Mouse (Mus musculus): ENCODE measurements around the gene Gm20777. TPM values are rescaled to one million over a fixed set of nuclear protein-coding genes. Genes with fewer than 3 reads are reported as not detected.
"Not testable (repeated sequence)": the region's sequence is repeated elsewhere in the genome, so short reads cannot be mapped to it uniquely, and the experiment has no call there.

The Gm20777 gene
- not detected in 2 replicates for polyA plus RNA-seq (2015; fragmentation: Nextera tagmentation; extraction: Ambion mirVana)

GRCm38 (mm10) chrY:10752350-10752749 lies at the start of gene Gm20777:
Gm20777 (minus strand) TSS chrY:10752450.
- not testable (repeated sequence) for ATAC-seq (replicated peaks; ENCODE audit: low FRiP score); H3K27ac ChIP-seq; H3K27me3 ChIP-seq; H3K36me3 ChIP-seq; H3K4me3 ChIP-seq (replicated peaks); H3K9ac ChIP-seq; H3K4me2 ChIP-seq; H3K4me1 ChIP-seq; H3K9me3 ChIP-seq (replicated peaks)

DNA sequence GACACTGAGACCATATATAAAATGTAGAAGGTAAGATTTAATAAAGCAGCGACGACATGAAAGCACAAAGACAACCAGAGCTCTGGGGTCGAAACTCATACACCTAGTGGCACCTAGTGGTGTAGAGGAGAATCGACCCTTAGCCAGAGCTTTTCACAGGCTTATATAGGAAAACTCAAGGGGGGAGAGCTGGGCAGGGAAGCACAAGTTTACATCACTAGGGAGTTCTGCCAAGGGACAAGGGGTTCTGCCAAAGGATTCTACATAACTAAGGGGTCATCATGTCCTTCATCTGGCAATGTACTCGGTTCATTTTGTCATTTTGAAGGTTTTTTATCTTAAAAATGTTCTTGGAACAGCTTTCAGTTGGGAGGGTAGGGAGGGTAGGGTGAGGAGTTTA lies 42.7 kb downstream of the Gm20777 start:
- H3K36me3 ChIP-seq; H3K27me3 ChIP-seq; H3K4me2 ChIP-seq; H3K4me1 ChIP-seq; H3K27ac ChIP-seq; H3K4me3 ChIP-seq (replicated peaks); H3K9me3 ChIP-seq (replicated peaks); ATAC-seq (replicated peaks; ENCODE audit: low FRiP score); H3K9ac ChIP-seq: not testable (repeated sequence)
- 43% methylated on average over 1 of the region's 5 CpGs for WGBS

DNA sequence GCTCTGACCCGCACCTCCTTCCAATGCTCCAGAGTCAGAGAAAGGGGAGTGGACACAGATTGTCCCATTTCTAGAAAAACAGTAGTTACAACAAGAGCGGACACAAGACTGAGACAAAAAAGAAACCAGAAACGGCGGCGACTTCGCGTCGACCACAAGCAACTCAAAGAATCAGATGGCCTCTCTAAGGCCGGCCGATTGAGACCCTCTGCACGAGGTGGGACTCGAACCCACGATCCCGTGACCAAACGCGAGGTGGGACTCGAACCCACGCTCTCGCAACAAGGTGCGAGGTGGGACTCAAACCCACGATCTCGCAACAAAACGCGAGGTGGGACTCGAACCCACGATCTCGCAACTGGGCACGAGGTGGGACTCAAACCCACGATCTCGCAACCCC lies 43.5 kb downstream of the Gm20777 start:
- not testable (repeated sequence) for H3K9me3 ChIP-seq (replicated peaks); H3K4me1 ChIP-seq; H3K27me3 ChIP-seq; H3K4me3 ChIP-seq (replicated peaks); H3K27ac ChIP-seq; H3K4me2 ChIP-seq; H3K36me3 ChIP-seq; ATAC-seq (replicated peaks; ENCODE audit: low FRiP score); H3K9ac ChIP-seq
- 92% methylated on average over 30 of the region's 30 CpGs for whole genome bisulfite sequencing

GRCm38 (mm10) chrY:10708226-10708625 lies 44.0 kb downstream of the Gm20777 start:
- ATAC-seq (replicated peaks; ENCODE audit: low FRiP score); H3K4me2 ChIP-seq: not testable (repeated sequence)
- 94% methylated on average over 12 of the region's 16 CpGs for WGBS

DNA sequence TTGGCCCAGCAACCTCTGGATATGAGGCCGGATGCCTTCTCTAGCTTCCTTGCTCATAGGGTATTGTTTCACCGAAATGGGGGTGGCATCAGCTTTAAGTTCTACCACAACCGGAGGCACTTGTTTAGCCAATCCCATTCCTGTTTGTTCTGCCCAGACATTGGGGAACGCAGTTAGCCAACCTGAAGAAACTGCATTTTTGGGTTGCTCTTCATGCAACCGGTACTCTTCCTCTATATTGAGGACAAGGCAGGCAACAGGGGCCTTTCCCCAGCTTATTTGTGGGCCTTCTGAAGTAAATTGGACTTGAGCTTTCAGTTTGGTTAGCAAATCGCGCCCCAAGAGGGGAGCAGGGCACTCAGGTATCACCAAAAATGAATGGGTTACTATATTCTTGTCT lies 45.6 kb downstream of the Gm20777 start:
- H3K4me3 ChIP-seq (replicated peaks); H3K9me3 ChIP-seq (replicated peaks); ATAC-seq (replicated peaks; ENCODE audit: low FRiP score); H3K9ac ChIP-seq; H3K27ac ChIP-seq; H3K4me2 ChIP-seq; H3K4me1 ChIP-seq; H3K36me3 ChIP-seq; H3K27me3 ChIP-seq: not testable (repeated sequence)
- 89% methylated on average over 6 of the region's 7 CpGs for WGBS

More at GRCm38 (mm10) chrY:10708226-10708625, 44.0 kb downstream of the Gm20777 start:
- H3K36me3 ChIP-seq; H3K27me3 ChIP-seq; H3K9me3 ChIP-seq (replicated peaks); H3K27ac ChIP-seq; H3K4me3 ChIP-seq (replicated peaks); H3K4me1 ChIP-seq; H3K9ac ChIP-seq: not testable (repeated sequence)

Other genes with a start within 250 kb of the Gm20777 start
- not detected in 2 replicates for gene Gm20737, start 216.4 kb downstream of the Gm20777 start, polyA plus RNA-seq (2015; fragmentation: Nextera tagmentation; extraction: Ambion mirVana)
- not detected in 2 replicates for gene Gm21775, start 199.0 kb downstream of the Gm20777 start, polyA plus RNA-seq (2015; fragmentation: Nextera tagmentation; extraction: Ambion mirVana)
- gene Gm21900, start 136.1 kb downstream of the Gm20777 start, polyA plus RNA-seq (2015; fragmentation: Nextera tagmentation; extraction: Ambion mirVana), result not detected in 2 replicates

Measured in kidney, embryonic 15.5 days (tissue).